Mouse (Mus musculus) midbrain, embryonic 11.5 days (tissue): ENCODE data around the gene Dscaml1. TPM values are rescaled to one million over a fixed set of nuclear protein-coding genes. Genes with fewer than 3 reads are reported as not detected.

Source experiments
- ATAC-seq: fragments of 200-750 bp; cut with Nextera tagmentation; 2 replicates; pipeline ENCODE4 v1.8.0; 2017; ENCODE audit warnings: moderate TSS enrichment, moderate library complexity; ENCODE audit not compliant: low FRiP score
- DNase-seq: peaks from one replicate; pipeline ENCODE4 v3.0.0; 2015; ENCODE audit warnings: low spot score; ENCODE audit errors: missing footprints
- H3K27ac ChIP-seq: fragments of 300-500 bp; sonication (generic); 2 replicates; pipeline ENCODE4 v1.5.1; 2014; ENCODE audit warnings: low read depth, low read length
- H3K27me3 ChIP-seq: fragments of 300-500 bp; sonication (generic); 2 replicates; pipeline ENCODE4 v1.6.1; 2014; ENCODE audit warnings: mild to moderate bottlenecking, low read length, moderate library complexity, mixed read lengths; ENCODE audit not compliant: control insufficient read depth, insufficient read depth
- H3K36me3 ChIP-seq: fragments of 300-500 bp; sonication (generic); 2 replicates; pipeline ENCODE4 v1.6.1; 2014; ENCODE audit warnings: mild to moderate bottlenecking, low read length, moderate library complexity, mixed read lengths; ENCODE audit not compliant: control insufficient read depth, insufficient read depth
- H3K4me1 ChIP-seq: fragments of 300-500 bp; sonication (generic); 2 replicates; pipeline ENCODE4 v1.6.1; 2014; ENCODE audit warnings: low read length; ENCODE audit not compliant: control insufficient read depth, insufficient read depth
- H3K4me2 ChIP-seq: fragments of 300-500 bp; sonication (generic); 2 replicates; pipeline ENCODE4 v1.6.1; 2014; ENCODE audit warnings: mild to moderate bottlenecking, moderate library complexity
- H3K4me3 ChIP-seq: fragments of 300-500 bp; sonication (generic); 2 replicates; pipeline ENCODE4 v1.5.1; 2014; ENCODE audit warnings: low read depth, low read length
- H3K9ac ChIP-seq: fragments of 300-500 bp; sonication (generic); 2 replicates; pipeline ENCODE4 v1.6.1; 2014; ENCODE audit warnings: low read length
- H3K9me3 ChIP-seq: fragments of 300-500 bp; sonication (generic); 2 replicates; pipeline ENCODE4 v1.6.1; 2016; ENCODE audit warnings: low read length; ENCODE audit not compliant: control insufficient read depth
- WGBS: fragments of 180-500 bp; shearing (Covaris S2); extraction: QIAGEN DNeasy Blood & Tissue Kit; methylation state at CpG from one replicate; pipeline ENCODE4 v1.1.7; 2014; 5-methylcytosine and 5-hydroxymethylcytosine counted together
- polyA plus RNA-seq: library from polyadenylated mRNA; unstranded; fragments of >200 nt; fragmentation: Nextera tagmentation; extraction: Ambion mirVana; gene quantifications from 2 replicates; pipeline ENCODE4 v1.2.1, GENCODE M21; 2014

Dscaml1 gene
- polyA plus RNA-seq, 1 experiment from 2014 or later: 0.74 TPM

GRCm38 (mm10) chr9:45486665-45487074 is 60.2 kb downstream of the Dscaml1 start:
- 87% methylated on average over 4 of the region's 4 CpGs for WGBS
- no peak overlapping the region for H3K4me3 ChIP-seq
- ATAC-seq: no peak

GRCm38 (mm10) chr9:45487179-45487801 is 60.9 kb downstream of the Dscaml1 start:
- Histone ChIP-seq H3K27ac (no peak overlapping the region), H3K4me3 (no peak overlapping the region), H3K4me2 (no peak overlapping the region), H3K9ac (no peak overlapping the region), H3K27me3 (no peaks in the 10 kb centered on the region), H3K36me3 (no peaks in the 10 kb centered on the region), H3K4me1 (no peaks in the 10 kb centered on the region), H3K9me3 (no peaks in the 10 kb centered on the region)
- no peak for DNase-seq
- 85% methylated on average over 12 of the region's 12 CpGs for WGBS
- no peak for ATAC-seq

More at GRCm38 (mm10) chr9:45486665-45487074, 60.2 kb downstream of the Dscaml1 start:
- Histone ChIP-seq H3K27me3 (no peaks in the 10 kb centered on the region), H3K9me3 (no peaks in the 10 kb centered on the region), H3K4me2 (no peak overlapping the region), H3K9ac (no peak overlapping the region), H3K36me3 (no peaks in the 10 kb centered on the region), H3K27ac (no peak overlapping the region), H3K4me1 (no peaks in the 10 kb centered on the region)
- DNase-seq: no peak

- Histone ChIP-seq H3K27ac (no peak overlapping the region), H3K4me3 (no peak overlapping the region), H3K9ac (no peak overlapping the region), H3K4me1 (no peaks in the 10 kb centered on the region), H3K27me3 (no peaks in the 10 kb centered on the region), H3K4me2 (no peak overlapping the region), H3K9me3 (no peaks in the 10 kb centered on the region), H3K36me3 (no peaks in the 10 kb centered on the region)
- ATAC-seq (no peak), DNase-seq (no peak)
- WGBS: 91% methylated on average over 2 of the region's 2 CpGs
These were observed 64.5 kb downstream of the Dscaml1 start for GRCm38 (mm10) chr9:45490899-45491298.

- H3K9ac ChIP-seq: no peak overlapping the region
- WGBS: 83% methylated on average over 3 of the region's 3 CpGs
- DNase-seq: no peak
- H3K4me2 ChIP-seq: no peak overlapping the region
- H3K4me1 ChIP-seq: no peaks in the 10 kb centered on the region
- H3K27ac ChIP-seq: no peak overlapping the region
- no peak for ATAC-seq
- H3K36me3 ChIP-seq: no peaks in the 10 kb centered on the region
- no peaks in the 10 kb centered on the region for H3K9me3 ChIP-seq
- no peaks in the 10 kb centered on the region for H3K27me3 ChIP-seq
- H3K4me3 ChIP-seq: no peak overlapping the region
These were observed 68.5 kb downstream of the Dscaml1 start for GRCm38 (mm10) chr9:45494889-45495288.

GRCm38 (mm10) chr9:45496340-45496739 is 69.9 kb downstream of the Dscaml1 start:
- Histone ChIP-seq H3K4me2 (no peak overlapping the region), H3K27ac (no peak overlapping the region), H3K27me3 (no peaks in the 10 kb centered on the region), H3K9me3 (no peaks in the 10 kb centered on the region), H3K36me3 (no peaks in the 10 kb centered on the region), H3K9ac (no peak overlapping the region), H3K4me3 (no peak overlapping the region), H3K4me1 (no peaks in the 10 kb centered on the region)
- WGBS: 87% methylated on average over 3 of the region's 3 CpGs
- no peak for DNase-seq
- no peak for ATAC-seq

GRCm38 (mm10) chr9:45496944-45497343 is 70.5 kb downstream of the Dscaml1 start:
- Histone ChIP-seq H3K4me2 (no peak overlapping the region), H3K4me1 (peaks cover 4% of the 10 kb centered on the region), H3K9ac (no peak overlapping the region), H3K9me3 (no peaks in the 10 kb centered on the region), H3K27ac (no peak overlapping the region), H3K27me3 (no peaks in the 10 kb centered on the region), H3K36me3 (no peaks in the 10 kb centered on the region), H3K4me3 (no peak overlapping the region)
- no peak for DNase-seq
- WGBS: 64% methylated on average over 1 of the region's 1 CpGs
- no peak for ATAC-seq

- Histone ChIP-seq H3K27me3 (no peaks in the 10 kb centered on the region), H3K4me1 (peaks cover 10% of the 10 kb centered on the region), H3K4me2 (no peak overlapping the region), H3K9me3 (no peaks in the 10 kb centered on the region), H3K27ac (no peak overlapping the region), H3K4me3 (no peak overlapping the region), H3K9ac (no peak overlapping the region), H3K36me3 (no peaks in the 10 kb centered on the region)
- DNase-seq (no peak), ATAC-seq (no peak)
- 59% methylated on average over 10 of the region's 10 CpGs for WGBS
These were observed 72.8 kb downstream of the Dscaml1 start for GRCm38 (mm10) chr9:45499267-45499666.

- no peaks in the 10 kb centered on the region for H3K27me3 ChIP-seq
- ATAC-seq: no peak
- no peak overlapping the region for H3K27ac ChIP-seq
- no peaks in the 10 kb centered on the region for H3K36me3 ChIP-seq
- peaks cover 10% of the 10 kb centered on the region for H3K4me1 ChIP-seq
- 88% methylated on average over 3 of the region's 3 CpGs for WGBS
- no peak overlapping the region for H3K9ac ChIP-seq
- no peak for DNase-seq
- no peak overlapping the region for H3K4me3 ChIP-seq
- no peak overlapping the region for H3K4me2 ChIP-seq
- no peaks in the 10 kb centered on the region for H3K9me3 ChIP-seq
These were observed 73.7 kb downstream of the Dscaml1 start for GRCm38 (mm10) chr9:45500071-45500595.

- Histone ChIP-seq H3K27ac (no peak overlapping the region), H3K4me3 (no peak overlapping the region), H3K4me2 (no peak overlapping the region), H3K36me3 (no peaks in the 10 kb centered on the region), H3K4me1 (peaks cover 13% of the 10 kb centered on the region), H3K27me3 (no peaks in the 10 kb centered on the region), H3K9ac (no peak overlapping the region), H3K9me3 (no peaks in the 10 kb centered on the region)
- ATAC-seq: no peak
- WGBS: 57% methylated on average over 5 of the region's 5 CpGs
- DNase-seq: no peak
These were observed 75.0 kb downstream of the Dscaml1 start for GRCm38 (mm10) chr9:45501295-45501927.
